Mouse (Mus musculus) CH12.LX (cell line): ENCODE measurements around the gene Trim33.

Experiments
- CTCF ChIP-seq, 2 experiments: IDR thresholded peaks in 1 of 2; conservative IDR thresholded peaks in 1 of 2; 2 replicates each; pipeline ENCODE4 v1.5.1; 2011 to 2012; ENCODE audit warnings: low read depth in 2 of 2, low read length in 2 of 2, improper control_type of control experiment in 1 of 2, inconsistent platforms in 1 of 2, mild to moderate bottlenecking in 1 of 2, moderate library complexity in 1 of 2
- GABPA ChIP-seq: IDR thresholded peaks from 2 replicates; pipeline ENCODE4 v1.6.1; 2012; ENCODE audit warnings: low read depth, low read length, improper control_type of control experiment, inconsistent platforms; ENCODE audit not compliant: insufficient replicate concordance
- POLR2A ChIP-seq: IDR thresholded peaks from 2 replicates; pipeline ENCODE4 v1.6.1; 2011; ENCODE audit warnings: low read depth, mild to moderate bottlenecking, improper control_type of control experiment, low read length
- RAD21 ChIP-seq: IDR thresholded peaks from 2 replicates; pipeline ENCODE4 v1.6.1; 2011; ENCODE audit warnings: low read depth, mild to moderate bottlenecking, low read length, improper control_type of control experiment, moderate library complexity
- TBP ChIP-seq: conservative IDR thresholded peaks from 2 replicates; pipeline ENCODE4 v1.6.1; 2011; ENCODE audit warnings: low read depth, low read length, improper control_type of control experiment

DNA sequence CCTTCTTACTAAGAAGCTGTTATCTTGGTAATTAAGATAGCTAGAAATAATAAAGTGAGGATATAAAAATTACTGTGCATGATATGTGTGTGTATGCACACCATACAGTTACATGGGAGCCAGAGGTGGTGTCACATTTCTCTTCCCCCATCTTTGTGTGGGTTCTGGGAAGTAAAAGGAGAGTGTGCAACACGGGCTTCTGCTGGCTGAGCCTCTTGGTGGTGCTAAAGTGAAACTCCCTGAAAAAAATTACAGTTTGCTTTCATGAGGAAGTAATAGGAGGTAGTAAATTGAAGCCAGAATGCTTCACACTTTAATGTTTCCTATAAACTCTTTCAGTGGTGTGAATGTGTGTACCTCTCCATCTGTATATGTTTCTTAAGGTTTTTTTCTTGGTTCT, 56.3 kb downstream of the Trim33 start:
- TF ChIP-seq TBP (no peak), RAD21 (no peak), CTCF (conservative IDR thresholded peaks at IDR 0.05 in 1 of 2, IDR thresholded peaks at IDR 0.05 in 1 of 2; ENCODE audit: low read depth in 2 of 2, low read length in 2 of 2) (no peak; a peak in 1 of 4 replicates), GABPA (no peak), POLR2A (no peak)
